Mouse (Mus musculus) ES-E14 (cell line): ENCODE results near the gene Ccdc28a.

Source experiments
- CHD2 ChIP-seq: IDR thresholded peaks from 2 replicates; pipeline ENCODE4 v1.6.1; 2014; ENCODE audit warnings: mild to moderate bottlenecking, low read depth, low read length, inconsistent platforms
- HCFC1 ChIP-seq: IDR thresholded peaks from 2 replicates; pipeline ENCODE4 v1.6.1; 2012; ENCODE audit warnings: low read length, inconsistent platforms, borderline replicate concordance; ENCODE audit not compliant: insufficient read depth
- ZC3H11A ChIP-seq: IDR thresholded peaks from 2 replicates; pipeline ENCODE4 v1.6.1; 2012; ENCODE audit warnings: low read depth, mild to moderate bottlenecking, inconsistent platforms, low read length, borderline replicate concordance

DNA sequence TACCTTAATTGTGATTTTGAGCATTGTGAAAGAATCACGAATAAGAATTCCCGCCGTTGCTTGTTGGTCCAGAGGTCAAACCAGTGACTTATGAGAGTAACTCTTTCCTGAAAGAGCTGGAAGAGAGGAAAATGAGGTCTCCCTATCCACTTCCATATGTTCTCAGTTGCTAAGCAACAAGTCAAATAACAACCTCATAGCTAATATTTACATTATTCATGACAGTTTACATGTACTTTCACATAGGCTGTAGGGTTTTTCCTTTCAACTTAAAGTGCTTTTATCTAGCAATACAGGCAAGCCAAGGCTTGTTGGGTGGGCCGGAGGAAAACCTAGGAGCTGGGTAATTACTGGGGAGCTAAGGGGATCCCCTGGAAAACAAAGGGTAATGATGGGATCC, 34.9 kb downstream of the Ccdc28a start:
- TF ChIP-seq HCFC1 = no peak
- no peak for TF ChIP-seq CHD2
- no peak for TF ChIP-seq ZC3H11A
